Mouse (Mus musculus) kidney, embryonic 16.5 days (tissue): Measurements from ENCODE around the gene Sf3a1. TPM values are rescaled to one million over a fixed set of nuclear protein-coding genes. Genes with fewer than 3 reads are reported as not detected.

Experiments
- ATAC-seq: fragments of 200-750 bp; cut with Nextera tagmentation; 2 replicates; pipeline ENCODE4 v1.8.0; 2017; ENCODE audit warnings: moderate TSS enrichment; ENCODE audit not compliant: low FRiP score, low TSS enrichment
- H3K27ac ChIP-seq: fragments of 300-500 bp; sonication (generic); 2 replicates; pipeline ENCODE4 v1.5.1; 2014; ENCODE audit warnings: low read length
- H3K27me3 ChIP-seq: fragments of 300-500 bp; sonication (generic); 2 replicates; pipeline ENCODE4 v1.6.1; 2014; ENCODE audit warnings: low read length, control low read depth, mixed read lengths; ENCODE audit not compliant: insufficient read depth
- H3K36me3 ChIP-seq: fragments of 300-500 bp; sonication (generic); 2 replicates; pipeline ENCODE4 v1.6.1; 2014; ENCODE audit warnings: low read length, control low read depth, mixed read lengths; ENCODE audit not compliant: insufficient read depth
- H3K4me1 ChIP-seq: fragments of 300-500 bp; sonication (generic); 2 replicates; pipeline ENCODE4 v1.6.1; 2014; ENCODE audit warnings: low read length, control low read depth, mixed read lengths; ENCODE audit not compliant: insufficient read depth
- H3K4me2 ChIP-seq: fragments of 300-500 bp; sonication (generic); replicated peaks from 2 replicates; pipeline ENCODE4 v1.6.1; 2014; ENCODE audit warnings: low read depth, low read length
- H3K4me3 ChIP-seq: fragments of 300-500 bp; sonication (generic); 2 replicates; pipeline ENCODE4 v1.5.1; 2014; ENCODE audit warnings: mild to moderate bottlenecking, low read length
- H3K9ac ChIP-seq: fragments of 300-500 bp; sonication (generic); replicated peaks from 2 replicates; pipeline ENCODE4 v1.6.1; 2014; ENCODE audit warnings: low read length
- H3K9me3 ChIP-seq: fragments of 300-500 bp; sonication (generic); 2 replicates; pipeline ENCODE4 v1.6.1; 2016; ENCODE audit warnings: low read length, control low read depth
- WGBS: fragments of 180-500 bp; shearing (Covaris S2); extraction: QIAGEN DNeasy Blood & Tissue Kit; methylation state at CpG from one replicate; pipeline ENCODE4 v1.1.7; 2014; 5-methylcytosine and 5-hydroxymethylcytosine counted together
- polyA plus RNA-seq: library from polyadenylated mRNA; unstranded; fragments of >200 nt; fragmentation: Nextera tagmentation; extraction: Ambion mirVana; gene quantifications from 2 replicates; pipeline ENCODE4 v1.2.1, GENCODE M21; 2015

Gene Sf3a1
- polyA plus RNA-seq, 1 experiment from 2014 or later: 54.5 TPM

DNA sequence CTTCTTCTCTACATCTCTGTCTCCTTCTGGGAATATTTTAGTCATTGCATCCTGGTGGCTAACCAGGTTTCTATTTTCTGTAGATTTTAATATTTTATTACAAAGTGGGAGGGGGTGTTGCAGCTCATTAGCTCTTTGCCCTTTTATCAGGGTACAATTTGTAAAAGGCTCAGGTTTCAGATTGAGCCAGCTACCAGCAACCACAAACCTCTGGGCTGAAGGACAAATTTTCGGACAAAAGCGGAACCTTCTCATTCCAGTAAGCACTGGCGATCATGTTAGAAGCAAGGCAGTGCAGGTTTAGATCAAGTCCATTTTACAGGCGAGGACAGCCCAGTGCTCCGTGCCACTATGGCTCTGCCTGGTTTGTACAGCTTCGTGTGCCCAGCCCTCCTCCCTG is 25.8 kb upstream of the Sf3a1 start:
- WGBS: 56% methylated on average over 6 of the region's 6 CpGs
- ATAC-seq: no peak
- Histone ChIP-seq H3K4me1 (peaks cover 10% of the 10 kb centered on the region), H3K4me3 (no peak overlapping the region), H3K4me2 (peak overlapping the region; percentile 81; the same call in 1 of the 2 replicates), H3K9me3 (no peaks in the 10 kb centered on the region), H3K9ac (0 out of 2 replicates have a peak overlapping the region, but pooled peaks have one; percentile 48), H3K27ac (no peak overlapping the region), H3K36me3 (no peaks in the 10 kb centered on the region; the same call in 1 of the 2 replicates), H3K27me3 (no peaks in the 10 kb centered on the region)

DNA sequence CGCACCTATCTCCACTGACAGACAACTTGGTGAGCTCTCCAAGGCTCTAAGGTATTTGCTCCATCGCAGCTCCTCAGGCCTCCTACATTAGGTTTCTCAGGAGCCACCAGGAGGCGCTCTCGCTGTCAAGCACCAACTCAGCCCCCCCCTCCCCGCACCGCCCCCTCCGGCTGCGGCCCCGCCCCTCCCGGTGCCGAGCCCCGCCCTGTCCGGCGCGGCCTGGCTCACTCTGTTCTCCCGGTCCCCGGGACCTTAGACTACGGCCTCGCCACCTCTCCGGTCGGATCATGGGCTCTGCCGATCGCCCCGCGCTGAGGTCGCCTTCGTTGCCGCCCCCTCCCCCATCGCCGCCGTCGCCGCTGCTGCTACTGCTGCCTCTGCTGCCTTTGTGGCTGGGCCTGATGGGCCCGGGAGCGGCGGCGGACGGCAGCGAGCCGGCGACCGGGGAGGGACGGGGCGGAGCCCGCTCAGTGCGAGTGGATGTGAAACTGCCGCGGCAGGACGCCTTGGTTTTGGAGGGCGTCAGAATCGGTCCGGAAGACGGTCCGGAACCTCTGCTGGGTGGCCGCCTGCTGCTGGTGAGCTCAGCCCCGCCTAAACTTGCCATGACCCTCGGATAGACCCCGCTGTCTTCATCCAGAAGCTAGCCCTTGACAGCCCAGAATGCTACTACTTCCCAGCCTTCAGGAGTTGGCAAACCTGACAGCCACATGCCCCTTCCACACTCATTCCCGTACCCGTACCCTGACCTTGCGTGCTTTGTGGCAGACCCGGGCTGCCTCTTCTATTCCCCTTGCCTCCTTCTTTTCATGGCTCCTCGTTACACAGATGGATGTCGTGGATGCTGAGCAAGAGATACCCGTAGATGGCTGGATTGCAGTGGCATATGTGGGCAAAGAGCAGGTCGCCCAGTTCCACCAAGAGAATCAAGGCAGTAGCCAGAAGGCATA is 24.9 kb upstream of the Sf3a1 start, which contains the start of gene Rnf215:
Rnf215 (plus strand) TSS at position 217 of the 950 bp plus-strand sequence.
- Histone ChIP-seq H3K4me3 (peak within 1 kb of the TSS; percentile 91), H3K27me3 (no peaks in the 10 kb centered on the region), H3K9me3 (no peaks in the 10 kb centered on the region), H3K27ac (peak within 1 kb of the TSS; percentile 81), H3K4me2 (peak within 1 kb of the TSS; percentile 81), H3K9ac (peak within 1 kb of the TSS; percentile 98), H3K36me3 (peaks cover 8% of the 10 kb centered on the region), H3K4me1 (peaks cover 10% of the 10 kb centered on the region)
- ATAC-seq: peak; percentile 94
- WGBS: 1% methylated on average over 59 of the region's 66 CpGs

DNA sequence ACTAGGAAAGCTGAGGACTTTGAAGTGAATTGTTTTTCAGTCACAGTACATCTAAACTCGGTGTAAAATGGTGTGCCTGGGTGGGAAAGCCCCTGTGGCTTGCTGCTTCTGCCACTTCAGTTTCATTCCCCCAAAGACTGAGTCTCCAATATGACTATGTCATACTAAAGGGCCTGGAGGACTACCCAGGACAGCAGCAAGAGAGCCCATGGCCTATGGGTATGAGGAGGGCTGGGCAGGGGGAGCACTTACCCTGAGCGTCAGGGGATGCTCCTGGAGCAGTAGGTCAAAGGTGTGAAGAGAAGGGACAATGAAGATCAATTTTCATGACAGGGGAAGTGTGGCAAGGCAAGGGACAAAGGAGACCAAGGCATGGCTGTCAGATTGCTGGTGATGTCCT is 21.2 kb upstream of the Sf3a1 start:
- no peak overlapping the region for H3K27ac ChIP-seq
- H3K4me1 ChIP-seq: peaks cover 10% of the 10 kb centered on the region
- ATAC-seq: no peak
- H3K4me3 ChIP-seq: no peak overlapping the region
- H3K36me3 ChIP-seq: peaks cover 38% of the 10 kb centered on the region
- H3K4me2 ChIP-seq: no peak overlapping the region
- 47% methylated on average over 2 of the region's 2 CpGs for WGBS
- no peak overlapping the region for H3K9ac ChIP-seq
- no peaks in the 10 kb centered on the region for H3K27me3 ChIP-seq
- no peaks in the 10 kb centered on the region for H3K9me3 ChIP-seq

DNA sequence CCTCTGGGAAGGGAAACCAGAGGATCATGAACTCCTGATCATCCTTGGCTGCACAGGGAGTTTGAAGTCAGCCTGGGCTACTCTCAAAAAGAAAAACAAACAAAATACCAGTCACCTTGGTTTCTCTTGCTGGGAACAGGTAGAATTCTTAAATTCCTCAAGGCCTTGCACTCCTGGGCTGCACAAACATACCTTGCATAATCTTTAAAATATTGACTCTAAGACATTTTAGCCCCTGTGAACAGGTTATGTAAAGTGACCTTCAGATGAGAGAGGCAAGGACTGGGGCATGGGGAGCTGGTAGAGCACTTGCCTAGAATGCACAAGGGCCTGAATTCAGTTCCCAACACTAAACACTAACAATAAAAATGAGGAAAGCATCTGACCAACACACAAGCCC is 18.6 kb upstream of the Sf3a1 start:
- Histone ChIP-seq H3K27ac (no peak overlapping the region), H3K36me3 (peaks cover 47% of the 10 kb centered on the region), H3K4me2 (no peak overlapping the region), H3K4me3 (no peak overlapping the region), H3K4me1 (no peaks in the 10 kb centered on the region), H3K9me3 (no peaks in the 10 kb centered on the region), H3K9ac (no peak overlapping the region), H3K27me3 (no peaks in the 10 kb centered on the region)
- ATAC-seq: no peak

DNA sequence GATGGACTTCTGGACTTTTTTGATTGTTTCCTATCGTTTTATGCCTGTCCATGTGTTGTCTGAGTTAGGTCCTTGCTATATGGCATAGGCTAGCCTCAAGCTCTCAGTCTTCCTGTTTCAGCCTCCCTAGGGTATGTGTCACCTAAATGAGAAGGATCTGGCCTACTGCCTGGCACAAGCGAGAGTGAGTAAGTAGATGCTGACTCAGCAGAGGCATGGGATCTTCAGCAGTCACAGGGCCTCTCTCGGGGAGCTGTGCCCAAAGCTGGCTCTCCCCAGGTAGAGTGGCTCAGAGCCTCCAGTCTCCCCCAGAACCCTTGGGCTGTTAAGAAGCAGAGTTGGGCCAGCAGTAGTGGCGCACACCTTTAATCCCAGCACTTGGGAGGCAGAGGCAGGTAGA is 17.8 kb upstream of the Sf3a1 start:
- H3K9ac ChIP-seq: no peak overlapping the region
- 85% methylated on average over 4 of the region's 4 CpGs for WGBS
- no peak for ATAC-seq
- no peaks in the 10 kb centered on the region for H3K27me3 ChIP-seq
- no peak overlapping the region for H3K4me2 ChIP-seq
- no peaks in the 10 kb centered on the region for H3K9me3 ChIP-seq
- peaks cover 47% of the 10 kb centered on the region for H3K36me3 ChIP-seq
- no peak overlapping the region for H3K27ac ChIP-seq
- H3K4me1 ChIP-seq: no peaks in the 10 kb centered on the region
- H3K4me3 ChIP-seq: no peak overlapping the region

DNA sequence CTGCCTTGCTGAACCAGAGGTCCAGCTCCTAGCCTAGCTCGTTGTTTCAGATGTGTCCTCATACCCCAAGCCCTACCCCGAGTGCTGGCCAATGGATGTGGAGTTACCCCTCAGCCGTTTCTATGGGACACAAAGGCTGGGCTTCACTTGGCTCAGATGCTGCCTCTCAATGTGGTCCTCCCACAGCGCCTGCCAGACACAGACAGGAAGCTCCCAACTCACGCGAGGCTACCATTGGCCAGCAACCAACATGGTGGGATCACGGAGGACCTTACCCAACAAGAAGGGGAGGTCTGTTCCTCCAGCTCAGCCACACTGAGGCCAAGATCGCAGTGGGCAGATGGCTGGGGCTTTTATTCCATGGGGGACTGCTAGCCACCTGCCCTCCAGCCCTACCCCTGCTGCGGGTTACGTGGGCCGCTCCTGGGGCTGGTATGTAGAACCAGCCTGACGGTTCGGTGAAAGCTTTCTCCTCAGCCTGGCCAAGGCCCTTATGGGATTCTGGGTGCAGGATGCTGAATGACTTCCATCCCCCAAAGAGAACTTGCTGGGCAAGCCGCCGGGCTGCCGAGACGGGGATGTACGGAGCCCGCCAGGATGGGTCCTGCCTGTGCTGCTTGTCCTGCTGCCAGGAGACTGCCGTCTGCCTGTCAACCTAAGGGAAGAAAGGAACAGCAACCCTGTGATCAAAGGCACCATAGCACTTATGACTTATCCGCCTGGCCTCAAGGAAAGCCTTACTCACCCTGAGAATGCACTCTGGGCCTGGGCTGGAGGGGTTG is 16.7 kb upstream of the Sf3a1 start:
- Histone ChIP-seq H3K9ac (no peak overlapping the region), H3K27me3 (no peaks in the 10 kb centered on the region), H3K4me1 (no peaks in the 10 kb centered on the region), H3K9me3 (no peaks in the 10 kb centered on the region), H3K27ac (no peak overlapping the region), H3K36me3 (peaks cover 47% of the 10 kb centered on the region), H3K4me2 (no peak overlapping the region), H3K4me3 (no peak overlapping the region)
- WGBS: 93% methylated on average over 21 of the region's 21 CpGs
- ATAC-seq: no peak

DNA sequence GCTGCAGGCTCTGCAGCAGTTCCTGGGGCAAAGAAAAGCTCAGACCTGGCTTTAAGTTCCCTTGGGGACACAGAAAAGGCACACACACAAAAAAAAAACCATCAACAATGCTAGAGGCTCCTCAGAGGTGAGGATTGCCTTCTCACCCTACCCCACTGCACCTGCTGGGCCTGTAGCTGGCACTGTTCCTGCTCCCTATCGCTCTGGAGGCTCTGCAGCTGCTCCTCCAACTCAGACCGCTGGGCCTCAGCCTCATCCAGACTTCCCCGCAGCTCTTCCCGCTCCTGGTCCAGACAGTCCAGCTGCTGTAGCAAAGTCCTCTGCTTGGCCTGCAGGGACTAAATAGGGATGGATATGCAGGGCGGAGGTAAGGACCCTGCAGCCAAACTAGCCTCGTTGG is 13.8 kb upstream of the Sf3a1 start:
- H3K36me3 ChIP-seq: peaks cover 29% of the 10 kb centered on the region

DNA sequence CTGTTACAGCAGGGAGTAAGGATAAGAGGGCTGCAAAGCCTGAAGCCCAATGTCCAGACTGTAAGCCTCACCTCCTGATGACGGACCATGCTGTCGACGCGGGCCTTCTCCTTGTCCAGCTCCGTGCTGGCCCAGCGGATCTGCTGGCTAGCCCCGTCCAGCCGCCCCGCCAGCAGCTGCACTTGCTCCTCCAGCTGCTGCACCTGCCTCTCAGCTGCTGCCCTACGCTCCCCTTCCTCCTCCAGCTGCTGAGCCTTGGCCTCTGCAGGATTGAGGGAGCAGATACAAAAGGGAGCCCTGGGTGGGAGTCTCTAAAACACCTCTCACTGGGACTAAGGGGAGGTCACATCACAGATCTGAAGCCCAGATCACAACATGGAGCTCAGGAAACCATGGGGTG is 13.1 kb upstream of the Sf3a1 start:
- no peak for ATAC-seq
- no peaks in the 10 kb centered on the region for H3K27me3 ChIP-seq
- H3K4me1 ChIP-seq: no peaks in the 10 kb centered on the region
- H3K4me2 ChIP-seq: no peak overlapping the region
- H3K27ac ChIP-seq: no peak overlapping the region
- 88% methylated on average over 10 of the region's 10 CpGs for WGBS
- H3K36me3 ChIP-seq: peaks cover 22% of the 10 kb centered on the region
- no peak overlapping the region for H3K9ac ChIP-seq
- no peak overlapping the region for H3K4me3 ChIP-seq
- no peaks in the 10 kb centered on the region for H3K9me3 ChIP-seq

More for the DNA sequence above, 13.8 kb upstream of the Sf3a1 start:
- no peaks in the 10 kb centered on the region for H3K27me3 ChIP-seq
- H3K9ac ChIP-seq: no peak overlapping the region
- 80% methylated on average over 6 of the region's 6 CpGs for WGBS
- H3K4me3 ChIP-seq: no peak overlapping the region
- H3K4me2 ChIP-seq: no peak overlapping the region
- H3K4me1 ChIP-seq: no peaks in the 10 kb centered on the region
- H3K27ac ChIP-seq: no peak overlapping the region
- no peak for ATAC-seq
- H3K9me3 ChIP-seq: no peaks in the 10 kb centered on the region

DNA sequence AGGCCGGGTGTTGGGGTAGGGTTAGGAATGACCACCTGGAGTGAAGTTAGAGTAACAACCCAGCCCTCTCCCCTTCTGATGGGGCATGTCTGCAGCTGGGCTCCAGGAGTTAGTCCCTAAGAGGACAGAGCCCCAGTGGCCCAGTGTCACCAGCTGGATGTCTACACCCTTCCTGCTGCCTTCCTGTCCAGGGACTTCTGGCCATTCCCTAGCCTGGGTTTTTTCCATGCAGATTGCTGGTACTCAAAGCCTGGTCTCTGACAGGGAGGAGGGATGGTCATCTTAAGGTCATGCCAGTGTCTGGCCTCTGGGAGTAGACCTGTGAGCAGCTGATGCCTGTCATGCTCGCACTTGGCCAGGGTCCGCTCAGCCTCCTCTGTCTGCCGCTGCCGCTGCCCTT is 12.0 kb upstream of the Sf3a1 start:
- no peak overlapping the region for H3K9ac ChIP-seq
- no peak for ATAC-seq
- peaks cover 12% of the 10 kb centered on the region; the same call in 1 of the 2 replicates for H3K36me3 ChIP-seq
- H3K4me3 ChIP-seq: no peak overlapping the region
- no peaks in the 10 kb centered on the region for H3K9me3 ChIP-seq
- no peak overlapping the region for H3K27ac ChIP-seq
- no peak overlapping the region for H3K4me2 ChIP-seq
- H3K27me3 ChIP-seq: no peaks in the 10 kb centered on the region
- 87% methylated on average over 5 of the region's 5 CpGs for WGBS
- no peaks in the 10 kb centered on the region for H3K4me1 ChIP-seq
